Mouse (Mus musculus) liver, adult 2 months (tissue): ENCODE measurements around the gene Zeb2.

ENCODE experiments used
- CTCF ChIP-seq: fragments of 200-500 bp; IDR thresholded peaks from 2 replicates; pipeline ENCODE4 v1.5.1; 2011; ENCODE audit warnings: low read depth, low read length, control low read depth
- POLR2A ChIP-seq: fragments of 200-500 bp; IDR thresholded peaks from 2 replicates; pipeline ENCODE4 v1.6.1; 2011; ENCODE audit warnings: low read length, control low read depth; ENCODE audit not compliant: insufficient read depth; ENCODE audit errors: extremely low read depth

DNA sequence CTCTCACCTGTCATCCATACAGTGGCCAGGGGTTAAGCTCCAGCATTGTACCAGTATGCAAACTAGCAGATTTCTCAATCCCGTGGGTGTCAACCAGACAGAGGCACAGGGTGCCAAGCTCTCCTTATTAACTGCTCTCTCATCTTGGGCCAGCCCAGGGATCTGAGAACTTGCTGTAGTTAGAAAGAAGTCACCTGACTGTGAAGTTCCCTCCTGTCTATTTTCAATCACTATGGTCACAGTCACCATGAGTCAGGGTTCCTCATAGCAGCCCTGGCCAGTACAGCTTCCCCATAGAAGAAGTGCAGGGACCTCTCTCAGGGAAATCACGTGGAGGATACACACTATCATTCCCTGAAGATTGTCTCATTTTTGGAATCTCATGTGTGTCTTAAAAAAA lies 67.9 kb downstream of the Zeb2 start:
- no peak for TF ChIP-seq CTCF
- no peak for TF ChIP-seq POLR2A
